Mouse (Mus musculus): ENCODE measurements at regions not wholly inside any gene's neighbourhood (a gene's known extent, or its start where the extent isn't known, plus 50 kb on each side); places are given as distances from the start of the nearest gene placed in this dataset.

- no peaks in the 10 kb centered on the region for H3K27me3 ChIP-seq
- H3K4me2 ChIP-seq: no peak overlapping the region
- no peaks in the 10 kb centered on the region for H3K36me3 ChIP-seq
- no peaks in the 10 kb centered on the region for H3K4me1 ChIP-seq
- no peak overlapping the region for H3K27ac ChIP-seq
- ATAC-seq (ENCODE audit: insufficient number of reproducible peaks, insufficient read depth, low FRiP score, low TSS enrichment, low read depth): no peak
- no peak overlapping the region for H3K4me3 ChIP-seq
- 91% methylated on average over 4 of the region's 4 CpGs for WGBS
- no peak overlapping the region for H3K9ac ChIP-seq
- no peaks in the 10 kb centered on the region for H3K9me3 ChIP-seq
Observed at GRCm38 (mm10) chr14:47795062-47795461, 146.8 kb downstream of the Ktn1 start.

DNA sequence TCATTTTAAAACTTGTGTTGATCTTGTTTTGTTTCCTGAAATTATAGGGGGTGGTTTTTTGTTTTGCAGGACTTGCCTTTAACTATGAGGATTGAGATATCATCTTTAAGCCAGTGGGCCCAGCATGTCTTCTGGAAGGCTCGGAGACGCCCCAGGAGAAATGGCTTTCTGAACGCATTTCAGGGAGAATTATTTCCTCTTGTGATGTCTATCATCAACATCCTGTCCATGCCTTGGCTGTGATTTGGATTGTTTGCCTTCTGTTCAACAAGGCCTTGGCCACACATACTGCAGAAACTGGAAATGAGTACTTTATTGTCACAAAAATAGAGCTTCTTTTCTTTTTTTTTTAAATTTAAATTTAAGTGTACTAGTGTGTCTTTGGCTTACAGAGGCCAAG lies 150.0 kb downstream of the Ktn1 start:
- ATAC-seq (ENCODE audit: insufficient number of reproducible peaks, insufficient read depth, low FRiP score, low TSS enrichment, low read depth): no peak
- Histone ChIP-seq H3K27me3 (no peaks in the 10 kb centered on the region), H3K4me2 (no peak overlapping the region), H3K9me3 (no peaks in the 10 kb centered on the region), H3K36me3 (no peaks in the 10 kb centered on the region), H3K9ac (no peak overlapping the region), H3K27ac (no peak overlapping the region), H3K4me3 (no peak overlapping the region), H3K4me1 (no peaks in the 10 kb centered on the region)
- 75% methylated on average over 3 of the region's 3 CpGs for WGBS

- Histone ChIP-seq H3K4me3 (no peak overlapping the region), H3K4me2 (no peak overlapping the region), H3K27ac (no peak overlapping the region), H3K4me1 (no peaks in the 10 kb centered on the region), H3K9me3 (no peaks in the 10 kb centered on the region), H3K9ac (no peak overlapping the region), H3K36me3 (no peaks in the 10 kb centered on the region), H3K27me3 (no peaks in the 10 kb centered on the region)
- WGBS: 71% methylated on average over 2 of the region's 2 CpGs
- ATAC-seq (ENCODE audit: insufficient number of reproducible peaks, insufficient read depth, low FRiP score, low TSS enrichment, low read depth): no peak
Observed at GRCm38 (mm10) chr14:47799564-47799963, 151.3 kb downstream of the Ktn1 start.

- H3K27ac ChIP-seq: no peak overlapping the region
- no peak overlapping the region for H3K4me2 ChIP-seq
- H3K4me1 ChIP-seq: no peaks in the 10 kb centered on the region
- H3K9ac ChIP-seq: no peak overlapping the region
- 78% methylated on average over 1 of the region's 1 CpGs for WGBS
- no peaks in the 10 kb centered on the region for H3K27me3 ChIP-seq
- H3K36me3 ChIP-seq: no peaks in the 10 kb centered on the region
- ATAC-seq (ENCODE audit: insufficient number of reproducible peaks, insufficient read depth, low FRiP score, low TSS enrichment, low read depth): no peak
- H3K4me3 ChIP-seq: no peak overlapping the region
- H3K9me3 ChIP-seq: no peaks in the 10 kb centered on the region
Observed at GRCm38 (mm10) chr14:47805202-47805601, 157.0 kb downstream of the Ktn1 start.

- no peaks in the 10 kb centered on the region for H3K4me1 ChIP-seq
- H3K9ac ChIP-seq: no peak overlapping the region
- no peak overlapping the region for H3K4me3 ChIP-seq
- no peaks in the 10 kb centered on the region for H3K36me3 ChIP-seq
- ATAC-seq (ENCODE audit: insufficient number of reproducible peaks, insufficient read depth, low FRiP score, low TSS enrichment, low read depth): no peak
- H3K27me3 ChIP-seq: no peaks in the 10 kb centered on the region
- no peak overlapping the region for H3K4me2 ChIP-seq
- no peak overlapping the region for H3K27ac ChIP-seq
- no peaks in the 10 kb centered on the region for H3K9me3 ChIP-seq
- WGBS: 40% methylated on average over 9 of the region's 9 CpGs
Observed at GRCm38 (mm10) chr14:47805771-47806535, 157.7 kb downstream of the Ktn1 start.

GRCm38 (mm10) chr14:47808097-47808910 lies 160.1 kb downstream of the Ktn1 start:
- Histone ChIP-seq H3K4me3 (no peak overlapping the region), H3K4me2 (no peak overlapping the region), H3K27me3 (no peaks in the 10 kb centered on the region), H3K4me1 (no peaks in the 10 kb centered on the region), H3K27ac (no peak overlapping the region), H3K9ac (no peak overlapping the region), H3K9me3 (no peaks in the 10 kb centered on the region), H3K36me3 (no peaks in the 10 kb centered on the region)
- WGBS: 69% methylated on average over 10 of the region's 10 CpGs
- ATAC-seq (ENCODE audit: insufficient number of reproducible peaks, insufficient read depth, low FRiP score, low TSS enrichment, low read depth): no peak

DNA sequence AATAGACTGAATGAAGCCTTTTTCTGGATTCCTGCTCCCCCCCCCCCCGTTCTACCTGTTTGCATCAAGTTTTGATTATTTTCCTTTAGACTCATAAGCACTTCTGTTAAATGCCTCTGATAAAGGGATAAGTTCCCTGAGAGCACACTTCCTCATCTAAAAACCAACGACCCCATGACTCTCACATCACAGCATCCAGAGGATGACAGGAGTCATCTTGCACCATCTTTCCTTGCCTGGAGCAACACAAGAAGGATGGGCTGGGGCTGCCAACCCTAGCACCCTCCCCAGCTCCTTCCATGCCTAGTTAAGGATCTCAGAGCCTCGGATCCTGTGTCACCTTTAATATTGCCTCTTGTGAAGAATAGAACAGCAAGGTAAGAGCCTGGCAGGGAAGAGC lies 170.0 kb downstream of the Ktn1 start:
- ATAC-seq (ENCODE audit: insufficient number of reproducible peaks, insufficient read depth, low FRiP score, low TSS enrichment, low read depth): no peak
- WGBS: 60% methylated on average over 3 of the region's 3 CpGs

DNA sequence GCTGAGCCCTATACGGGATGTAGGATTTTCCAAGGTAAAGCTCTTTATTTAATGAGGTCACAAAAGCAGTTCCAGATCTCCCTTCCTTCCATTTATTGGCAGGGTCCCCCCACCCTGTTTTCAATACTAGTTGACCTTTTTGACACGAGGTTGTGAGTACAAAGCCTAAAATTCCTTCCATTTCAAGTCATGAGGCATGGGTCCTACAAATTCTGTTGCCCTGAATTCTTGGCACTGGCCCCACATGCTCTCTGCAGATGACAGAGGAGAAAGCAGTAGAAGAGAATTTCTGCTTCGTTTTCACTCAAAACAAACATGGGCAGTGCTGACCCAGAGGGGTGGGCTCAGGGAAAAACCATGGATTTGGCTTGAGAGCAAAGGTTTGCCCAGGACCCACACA lies 170.4 kb downstream of the Ktn1 start:
- Histone ChIP-seq H3K27me3 (no peaks in the 10 kb centered on the region), H3K4me2 (no peak overlapping the region), H3K4me1 (no peaks in the 10 kb centered on the region), H3K9ac (no peak overlapping the region), H3K4me3 (no peak overlapping the region), H3K9me3 (no peaks in the 10 kb centered on the region), H3K36me3 (no peaks in the 10 kb centered on the region), H3K27ac (no peak overlapping the region)
- WGBS: 56% methylated on average over 3 of the region's 3 CpGs
- ATAC-seq (ENCODE audit: insufficient number of reproducible peaks, insufficient read depth, low FRiP score, low TSS enrichment, low read depth): no peak

More for the DNA sequence above, 170.0 kb downstream of the Ktn1 start:
- Histone ChIP-seq H3K27ac (no peak overlapping the region), H3K27me3 (no peaks in the 10 kb centered on the region), H3K9ac (no peak overlapping the region), H3K9me3 (no peaks in the 10 kb centered on the region), H3K36me3 (no peaks in the 10 kb centered on the region), H3K4me3 (no peak overlapping the region), H3K4me1 (no peaks in the 10 kb centered on the region), H3K4me2 (no peak overlapping the region)

- H3K27me3 ChIP-seq: no peaks in the 10 kb centered on the region
- no peak overlapping the region for H3K4me2 ChIP-seq
- 64% methylated on average over 13 of the region's 13 CpGs for WGBS
- no peaks in the 10 kb centered on the region for H3K9me3 ChIP-seq
- no peaks in the 10 kb centered on the region for H3K4me1 ChIP-seq
- no peak overlapping the region for H3K9ac ChIP-seq
- no peak overlapping the region for H3K27ac ChIP-seq
- no peaks in the 10 kb centered on the region for H3K36me3 ChIP-seq
- no peak for ATAC-seq (ENCODE audit: insufficient number of reproducible peaks, insufficient read depth, low FRiP score, low TSS enrichment, low read depth)
- no peak overlapping the region for H3K4me3 ChIP-seq
Observed at GRCm38 (mm10) chr14:47820571-47821143, 172.4 kb downstream of the Ktn1 start.

GRCm38 (mm10) chr14:47823182-47823581 lies 174.9 kb downstream of the Ktn1 start:
- Histone ChIP-seq H3K9ac (no peak overlapping the region), H3K4me3 (no peak overlapping the region), H3K36me3 (no peaks in the 10 kb centered on the region), H3K4me2 (no peak overlapping the region), H3K27ac (no peak overlapping the region), H3K27me3 (no peaks in the 10 kb centered on the region), H3K9me3 (no peaks in the 10 kb centered on the region), H3K4me1 (no peaks in the 10 kb centered on the region)
- WGBS: 71% methylated on average over 9 of the region's 9 CpGs
- ATAC-seq (ENCODE audit: insufficient number of reproducible peaks, insufficient read depth, low FRiP score, low TSS enrichment, low read depth): no peak

DNA sequence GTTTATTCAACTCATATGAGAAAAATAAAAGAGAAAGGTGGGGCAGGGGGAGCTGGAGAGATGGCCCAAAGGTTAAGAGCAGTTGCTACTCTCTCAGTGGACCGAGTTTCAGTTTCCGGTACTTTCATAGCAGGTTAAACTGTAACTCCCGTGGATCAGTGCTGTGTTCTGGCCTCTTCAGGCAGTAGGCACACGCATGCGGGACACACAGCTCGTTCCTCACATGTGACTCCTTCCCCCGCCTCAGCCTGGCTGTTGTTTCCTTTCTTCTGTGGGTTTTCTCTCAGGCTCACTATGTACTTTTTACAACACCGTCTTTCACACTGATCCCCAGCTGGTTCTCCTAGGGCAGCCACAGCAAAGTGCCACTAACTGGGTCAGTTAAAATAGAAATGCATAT lies 175.4 kb downstream of the Ktn1 start:
- Histone ChIP-seq H3K4me2 (no peak overlapping the region), H3K4me1 (no peaks in the 10 kb centered on the region), H3K36me3 (no peaks in the 10 kb centered on the region), H3K4me3 (no peak overlapping the region), H3K27me3 (no peaks in the 10 kb centered on the region), H3K9me3 (no peaks in the 10 kb centered on the region), H3K9ac (no peak overlapping the region), H3K27ac (no peak overlapping the region)
- ATAC-seq (ENCODE audit: insufficient number of reproducible peaks, insufficient read depth, low FRiP score, low TSS enrichment, low read depth): no peak
- WGBS: 82% methylated on average over 8 of the region's 8 CpGs

All from embryonic facial prominence, embryonic 13.5 days (tissue).